Mouse (Mus musculus): ENCODE data around the gene Flywch1. TPM values are rescaled to one million over a fixed set of nuclear protein-coding genes. Genes with fewer than 3 reads are reported as not detected.

The Flywch1 gene
- polyA plus RNA-seq, 1 experiment from 2014 or later: 127 TPM

DNA sequence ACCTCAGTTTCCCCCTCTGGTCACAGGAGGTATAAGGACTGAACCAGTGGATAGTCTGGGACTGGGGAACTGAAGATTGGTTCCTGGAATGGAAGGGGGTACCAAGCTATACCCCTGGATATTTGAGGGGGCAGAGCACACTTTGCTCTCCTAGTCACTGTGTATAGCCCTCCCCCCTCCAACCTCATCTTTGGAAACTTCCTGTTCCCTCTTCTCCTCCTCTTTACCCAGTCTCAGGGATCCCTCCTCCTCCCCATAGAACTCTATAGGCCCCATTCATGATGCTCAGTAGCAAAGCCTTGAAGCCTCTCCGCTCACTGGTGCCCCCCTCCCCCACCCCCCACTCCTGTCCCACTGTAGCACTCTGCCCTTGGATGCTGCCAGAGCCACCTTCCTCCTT is 51.9 kb downstream of the Flywch1 start:
- Histone ChIP-seq H3K27ac (ENCODE audit: low read depth, low read length) (no peak overlapping the region), H3K27me3 (ENCODE audit: control insufficient read depth, insufficient read depth, low read length) (no peaks in the 10 kb centered on the region), H3K4me2 (replicated peaks; ENCODE audit: low read depth, low read length) (no peak overlapping the region), H3K9ac (ENCODE audit: low read depth, low read length) (no peak overlapping the region), H3K9me3 (ENCODE audit: control insufficient read depth, low read length) (no peaks in the 10 kb centered on the region), H3K36me3 (ENCODE audit: control insufficient read depth, insufficient read depth, low read length) (no peaks in the 10 kb centered on the region), H3K4me1 (replicated peaks; ENCODE audit: control insufficient read depth, insufficient read depth, low read length) (no peaks in the 10 kb centered on the region), H3K4me3 (ENCODE audit: low read depth, low read length) (no peak overlapping the region)
- no peak for ATAC-seq (ENCODE audit: low FRiP score)
- no peak for DNase-seq (ENCODE audit: low spot score)
- 21% methylated on average over 1 of the region's 1 CpGs for WGBS

DNA sequence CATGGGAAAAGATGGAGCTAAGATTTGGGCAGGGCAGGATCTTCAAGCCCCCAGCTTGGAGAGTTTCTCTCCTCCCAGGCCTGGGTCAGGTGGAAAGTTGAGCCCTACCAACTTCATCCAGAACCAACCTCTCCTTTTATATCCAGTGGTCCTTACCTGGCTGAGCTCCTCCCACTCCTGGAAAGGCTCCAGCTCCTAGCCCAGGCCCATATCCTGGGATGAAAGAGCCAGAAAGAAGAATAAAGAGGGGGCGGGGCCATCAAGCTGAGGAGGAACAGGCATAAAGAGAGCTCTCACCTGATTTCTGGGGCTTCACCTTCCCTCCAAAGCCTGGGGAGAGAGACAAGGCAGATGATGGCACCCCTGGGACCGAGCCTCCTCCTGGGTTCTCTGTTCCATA is 54.4 kb downstream of the Flywch1 start:
- no peaks in the 10 kb centered on the region for H3K9me3 ChIP-seq (ENCODE audit: control insufficient read depth, low read length)
- H3K9ac ChIP-seq (ENCODE audit: low read depth, low read length): no peak overlapping the region
- no peaks in the 10 kb centered on the region for H3K36me3 ChIP-seq (ENCODE audit: control insufficient read depth, insufficient read depth, low read length)
- H3K27ac ChIP-seq (ENCODE audit: low read depth, low read length): no peak overlapping the region
- no peak overlapping the region for H3K4me2 ChIP-seq (replicated peaks; ENCODE audit: low read depth, low read length)
- ATAC-seq (ENCODE audit: low FRiP score) (no peak), DNase-seq (ENCODE audit: low spot score) (no peak)
- H3K4me3 ChIP-seq (ENCODE audit: low read depth, low read length): no peak overlapping the region
- no peaks in the 10 kb centered on the region for H3K27me3 ChIP-seq (ENCODE audit: control insufficient read depth, insufficient read depth, low read length)
- no peaks in the 10 kb centered on the region for H3K4me1 ChIP-seq (replicated peaks; ENCODE audit: control insufficient read depth, insufficient read depth, low read length)
- WGBS: 55% methylated on average over 2 of the region's 2 CpGs

DNA sequence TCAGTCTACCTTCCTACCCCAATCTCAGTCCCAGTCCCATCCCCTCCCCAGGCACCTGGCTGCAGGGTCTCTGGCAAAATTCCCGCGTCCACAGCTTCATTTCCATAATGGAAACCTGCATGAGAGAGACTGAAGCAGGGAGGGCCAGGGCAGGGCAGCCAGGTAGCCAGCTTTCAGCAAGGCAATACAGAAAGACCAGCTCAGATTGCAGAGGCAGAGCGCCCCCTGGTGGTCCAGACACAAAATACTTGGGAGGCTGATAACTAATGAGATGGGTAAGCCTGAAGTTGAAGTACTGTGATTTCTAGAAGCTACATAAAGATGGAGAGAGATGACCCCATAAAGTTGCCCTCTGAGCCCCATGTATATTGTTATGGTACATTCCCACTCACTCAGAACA is 65.2 kb downstream of the Flywch1 start:
- 2% methylated on average over 3 of the region's 3 CpGs for WGBS
- peak; percentile 86 for DNase-seq (ENCODE audit: low spot score)

DNA sequence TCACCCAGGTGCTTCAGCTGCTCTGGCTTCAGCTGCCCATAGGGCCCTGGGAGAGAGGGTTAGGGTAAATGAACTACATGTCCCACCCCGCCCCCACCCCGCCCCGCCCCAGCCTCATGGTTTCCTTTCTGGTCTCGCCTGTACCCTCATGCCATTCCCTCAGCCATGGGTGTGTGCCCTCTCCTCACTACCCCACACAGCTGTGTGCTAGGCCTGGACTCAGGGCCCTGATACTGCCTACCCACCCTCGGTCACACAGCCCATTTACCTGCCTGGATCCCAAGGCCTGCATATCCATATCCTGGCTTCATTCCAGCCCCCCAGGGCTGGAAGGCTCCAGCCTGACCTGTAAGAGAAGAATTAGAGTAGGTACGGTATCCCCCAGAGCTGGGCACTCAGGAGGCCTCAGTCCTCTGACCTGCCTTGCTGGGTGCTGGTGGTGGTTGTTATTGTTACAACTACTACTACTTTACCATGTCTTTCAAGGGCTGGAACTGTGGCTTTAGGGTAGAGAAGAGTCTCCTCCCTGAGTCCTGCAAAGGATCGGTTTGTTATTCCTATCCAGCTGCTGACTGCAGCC is 65.8 kb downstream of the Flywch1 start:
- Histone ChIP-seq H3K9me3 (ENCODE audit: control insufficient read depth, low read length) (no peaks in the 10 kb centered on the region), H3K36me3 (ENCODE audit: control insufficient read depth, insufficient read depth, low read length) (no peaks in the 10 kb centered on the region), H3K9ac (ENCODE audit: low read depth, low read length) (no peak overlapping the region), H3K4me1 (replicated peaks; ENCODE audit: control insufficient read depth, insufficient read depth, low read length) (no peaks in the 10 kb centered on the region), H3K4me2 (replicated peaks; ENCODE audit: low read depth, low read length) (no peak overlapping the region), H3K27ac (ENCODE audit: low read depth, low read length) (no peak overlapping the region), H3K27me3 (ENCODE audit: control insufficient read depth, insufficient read depth, low read length) (no peaks in the 10 kb centered on the region), H3K4me3 (ENCODE audit: low read depth, low read length) (no peak overlapping the region)
- DNase-seq (ENCODE audit: low spot score): no peak
- ATAC-seq (ENCODE audit: low FRiP score): 0 out of 2 replicates have a peak, but pooled peaks have one; percentile 3
- 75% methylated on average over 7 of the region's 7 CpGs for WGBS

More for the DNA sequence above, 65.2 kb downstream of the Flywch1 start:
- Histone ChIP-seq H3K4me3 (ENCODE audit: low read depth, low read length) (no peak overlapping the region), H3K9ac (ENCODE audit: low read depth, low read length) (no peak overlapping the region), H3K4me2 (replicated peaks; ENCODE audit: low read depth, low read length) (no peak overlapping the region), H3K27me3 (ENCODE audit: control insufficient read depth, insufficient read depth, low read length) (no peaks in the 10 kb centered on the region), H3K27ac (ENCODE audit: low read depth, low read length) (no peak overlapping the region), H3K9me3 (ENCODE audit: control insufficient read depth, low read length) (no peaks in the 10 kb centered on the region), H3K36me3 (ENCODE audit: control insufficient read depth, insufficient read depth, low read length) (no peaks in the 10 kb centered on the region), H3K4me1 (replicated peaks; ENCODE audit: control insufficient read depth, insufficient read depth, low read length) (no peaks in the 10 kb centered on the region)
- peak; percentile 68; the same call in 1 of the 2 replicates for ATAC-seq (ENCODE audit: low FRiP score)

DNA sequence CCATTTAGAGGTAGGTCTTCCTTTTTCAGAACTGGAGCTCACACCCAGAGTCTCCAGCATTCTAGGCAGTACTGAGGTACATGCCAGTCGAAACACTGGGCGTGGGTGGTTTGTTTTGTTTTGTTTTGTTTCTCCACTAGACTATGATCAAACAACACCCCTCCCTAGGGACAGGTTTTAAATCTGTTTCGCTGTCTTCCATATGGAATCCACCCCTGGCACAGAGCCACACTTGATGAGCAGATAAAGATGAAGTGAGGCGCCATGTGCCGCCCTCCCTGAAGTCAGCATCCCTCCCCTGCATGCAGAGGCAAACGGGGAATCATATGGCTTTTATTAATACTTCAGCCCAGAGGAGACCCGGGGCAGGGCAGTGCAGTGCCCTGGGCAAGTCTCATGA is 66.7 kb downstream of the Flywch1 start:
- H3K4me1 ChIP-seq (replicated peaks; ENCODE audit: control insufficient read depth, insufficient read depth, low read length): no peaks in the 10 kb centered on the region
- no peak for ATAC-seq (ENCODE audit: low FRiP score)
- H3K27ac ChIP-seq (ENCODE audit: low read depth, low read length): no peak overlapping the region
- no peak for DNase-seq (ENCODE audit: low spot score)
- H3K9me3 ChIP-seq (ENCODE audit: control insufficient read depth, low read length): no peaks in the 10 kb centered on the region
- no peak overlapping the region for H3K4me3 ChIP-seq (ENCODE audit: low read depth, low read length)
- H3K27me3 ChIP-seq (ENCODE audit: control insufficient read depth, insufficient read depth, low read length): peaks cover 4% of the 10 kb centered on the region; the same call in 1 of the 2 replicates
- H3K36me3 ChIP-seq (ENCODE audit: control insufficient read depth, insufficient read depth, low read length): no peaks in the 10 kb centered on the region
- WGBS: 68% methylated on average over 7 of the region's 7 CpGs
- no peak overlapping the region for H3K9ac ChIP-seq (ENCODE audit: low read depth, low read length)
- H3K4me2 ChIP-seq (replicated peaks; ENCODE audit: low read depth, low read length): no peak overlapping the region

DNA sequence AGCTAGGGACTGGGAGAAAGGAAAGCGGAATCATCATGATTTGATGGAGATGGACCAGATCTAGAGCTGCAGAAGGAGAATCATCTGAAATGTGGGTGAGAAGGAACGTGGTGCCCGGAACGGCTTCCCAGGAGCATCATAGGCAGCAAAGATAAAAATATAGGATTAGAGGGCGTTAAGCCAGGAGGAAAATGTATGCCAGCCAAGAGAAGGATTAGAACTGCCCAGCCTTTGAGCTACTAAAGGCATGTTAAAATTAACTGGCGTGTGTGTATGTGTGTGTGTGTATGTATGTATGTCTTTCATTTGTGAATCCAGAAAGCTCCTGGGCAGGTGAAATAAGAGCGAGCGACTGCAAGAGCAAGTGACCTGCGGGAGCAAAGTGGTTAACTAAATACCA is 68.1 kb downstream of the Flywch1 start:
- H3K4me2 ChIP-seq (replicated peaks; ENCODE audit: low read depth, low read length): no peak overlapping the region
- 84% methylated on average over 9 of the region's 9 CpGs for WGBS
- H3K4me1 ChIP-seq (replicated peaks; ENCODE audit: control insufficient read depth, insufficient read depth, low read length): peaks cover 5% of the 10 kb centered on the region; the same call in 1 of the 2 replicates
- H3K27ac ChIP-seq (ENCODE audit: low read depth, low read length): no peak overlapping the region
- peaks cover 18% of the 10 kb centered on the region for H3K27me3 ChIP-seq (ENCODE audit: control insufficient read depth, insufficient read depth, low read length)
- DNase-seq (ENCODE audit: low spot score) (no peak), ATAC-seq (ENCODE audit: low FRiP score) (no peak)
- no peak overlapping the region for H3K9ac ChIP-seq (ENCODE audit: low read depth, low read length)
- no peaks in the 10 kb centered on the region for H3K9me3 ChIP-seq (ENCODE audit: control insufficient read depth, low read length)
- no peak overlapping the region for H3K4me3 ChIP-seq (ENCODE audit: low read depth, low read length)
- H3K36me3 ChIP-seq (ENCODE audit: control insufficient read depth, insufficient read depth, low read length): no peaks in the 10 kb centered on the region

Other genes with a start within 250 kb of the Flywch1 start
- gene Zfp213, start 207.4 kb downstream of the Flywch1 start, polyA plus RNA-seq (2014; fragmentation: Nextera tagmentation; extraction: Ambion mirVana): 16.1 and 17.4 TPM in 2 replicates
- 16.5 and 16.7 TPM in 2 replicates for gene Zfp13, start 172.1 kb downstream of the Flywch1 start, polyA plus RNA-seq (2014; fragmentation: Nextera tagmentation; extraction: Ambion mirVana)
- 0.32 and 0.34 TPM in 2 replicates for gene Zscan10, start 170.7 kb downstream of the Flywch1 start, polyA plus RNA-seq (2014; fragmentation: Nextera tagmentation; extraction: Ambion mirVana)
- gene Mmp25, start 126.3 kb downstream of the Flywch1 start, polyA plus RNA-seq (2014; fragmentation: Nextera tagmentation; extraction: Ambion mirVana): 0.82 and 0.99 TPM in 2 replicates
- gene Bicdl2, start 111.1 kb downstream of the Flywch1 start, polyA plus RNA-seq (2014; fragmentation: Nextera tagmentation; extraction: Ambion mirVana): 0.15 and 0.79 TPM in 2 replicates
- 49.7 and 52.5 TPM in 2 replicates for gene Hcfc1r1, start 98.0 kb downstream of the Flywch1 start, polyA plus RNA-seq (2014; fragmentation: Nextera tagmentation; extraction: Ambion mirVana)
- gene Thoc6, start 97.7 kb downstream of the Flywch1 start, polyA plus RNA-seq (2014; fragmentation: Nextera tagmentation; extraction: Ambion mirVana): 56.6 and 56.8 TPM in 2 replicates
- 1.2 and 3.3 TPM in 2 replicates for gene Tnfrsf12a, start 94.1 kb downstream of the Flywch1 start, polyA plus RNA-seq (2014; fragmentation: Nextera tagmentation; extraction: Ambion mirVana)
- 12.8 and 18.1 TPM in 2 replicates for gene Cldn6, start 92.4 kb downstream of the Flywch1 start, polyA plus RNA-seq (2014; fragmentation: Nextera tagmentation; extraction: Ambion mirVana)
- 4.1 and 6.5 TPM in 2 replicates for gene Cldn9, start 87.6 kb downstream of the Flywch1 start, polyA plus RNA-seq (2014; fragmentation: Nextera tagmentation; extraction: Ambion mirVana)
- 0.08 TPM in 1 of 2 replicates, not detected in the other for gene 1520401A03Rik, start 48.8 kb downstream of the Flywch1 start, polyA plus RNA-seq (2014; fragmentation: Nextera tagmentation; extraction: Ambion mirVana)
- gene Pkmyt1, start 45.3 kb downstream of the Flywch1 start, polyA plus RNA-seq (2014; fragmentation: Nextera tagmentation; extraction: Ambion mirVana): 30.2 and 31.3 TPM in 2 replicates
- gene Paqr4, start 30.7 kb downstream of the Flywch1 start, polyA plus RNA-seq (2014; fragmentation: Nextera tagmentation; extraction: Ambion mirVana): 28.0 and 28.9 TPM in 2 replicates
- 2.0 and 2.6 TPM in 2 replicates for gene Kremen2, start 25.8 kb downstream of the Flywch1 start, polyA plus RNA-seq (2014; fragmentation: Nextera tagmentation; extraction: Ambion mirVana)
- 27.7 and 30.5 TPM in 2 replicates for gene Flywch2, start 14.5 kb upstream of the Flywch1 start, polyA plus RNA-seq (2014; fragmentation: Nextera tagmentation; extraction: Ambion mirVana)
- gene Srrm2, start 18.9 kb upstream of the Flywch1 start, polyA plus RNA-seq (2014; fragmentation: Nextera tagmentation; extraction: Ambion mirVana): 427 and 573 TPM in 2 replicates
- 1,090 and 1,145 TPM in 2 replicates for gene Elob, start 57.5 kb upstream of the Flywch1 start, polyA plus RNA-seq (2014; fragmentation: Nextera tagmentation; extraction: Ambion mirVana)
- 0.14 TPM in 1 of 2 replicates, not detected in the other for gene Prss33, start 64.5 kb upstream of the Flywch1 start, polyA plus RNA-seq (2014; fragmentation: Nextera tagmentation; extraction: Ambion mirVana)
- not detected in 2 replicates for gene Prss32, start 72.3 kb upstream of the Flywch1 start, polyA plus RNA-seq (2014; fragmentation: Nextera tagmentation; extraction: Ambion mirVana)
- 0.92 and 1.6 TPM in 2 replicates for gene Prss41, start 72.6 kb upstream of the Flywch1 start, polyA plus RNA-seq (2014; fragmentation: Nextera tagmentation; extraction: Ambion mirVana)
- not detected in 2 replicates for gene Prss21, start 96.5 kb upstream of the Flywch1 start, polyA plus RNA-seq (2014; fragmentation: Nextera tagmentation; extraction: Ambion mirVana)
- not detected in 2 replicates for gene Dcpp1, start 109.3 kb upstream of the Flywch1 start, polyA plus RNA-seq (2014; fragmentation: Nextera tagmentation; extraction: Ambion mirVana)
- not detected in 2 replicates for gene Dcpp2, start 109.3 kb upstream of the Flywch1 start, polyA plus RNA-seq (2014; fragmentation: Nextera tagmentation; extraction: Ambion mirVana)
- gene Dcpp3, start 145.9 kb upstream of the Flywch1 start, polyA plus RNA-seq (2014; fragmentation: Nextera tagmentation; extraction: Ambion mirVana): not detected in 2 replicates
- gene Sbp, start 170.1 kb upstream of the Flywch1 start, polyA plus RNA-seq (2014; fragmentation: Nextera tagmentation; extraction: Ambion mirVana): not detected in 2 replicates
- gene Sbpl, start 183.7 kb upstream of the Flywch1 start, polyA plus RNA-seq (2014; fragmentation: Nextera tagmentation; extraction: Ambion mirVana): not detected in 2 replicates
- not detected in 2 replicates for gene Prss30, start 209.0 kb upstream of the Flywch1 start, polyA plus RNA-seq (2014; fragmentation: Nextera tagmentation; extraction: Ambion mirVana)
- 0.25 and 0.51 TPM in 2 replicates for gene Prss22, start 226.5 kb upstream of the Flywch1 start, polyA plus RNA-seq (2014; fragmentation: Nextera tagmentation; extraction: Ambion mirVana)